Mouse (Mus musculus) liver, embryonic 15.5 days (tissue): ENCODE measurements around the gene Drd3. TPM values are rescaled to one million over a fixed set of nuclear protein-coding genes. Genes with fewer than 3 reads are reported as not detected.

Source experiments
- ATAC-seq: fragments of 200-750 bp; cut with Nextera tagmentation; 2 replicates; pipeline ENCODE4 v1.8.0; 2017; ENCODE audit warnings: moderate number of reproducible peaks, mild to moderate bottlenecking, moderate library complexity; ENCODE audit not compliant: insufficient read depth
- H3K27ac ChIP-seq: fragments of 300-500 bp; sonication (generic); replicated peaks from 2 replicates; pipeline ENCODE4 v1.5.1; 2015; ENCODE audit warnings: mild to moderate bottlenecking, inconsistent platforms
- H3K27me3 ChIP-seq: fragments of 300-500 bp; sonication (generic); 2 replicates; pipeline ENCODE4 v1.6.1; 2015; ENCODE audit warnings: mild to moderate bottlenecking, inconsistent platforms
- H3K36me3 ChIP-seq: fragments of 300-500 bp; sonication (generic); replicated peaks from 2 replicates; pipeline ENCODE4 v1.6.1; 2015; ENCODE audit warnings: moderate library complexity, mild to moderate bottlenecking, inconsistent platforms
- H3K4me1 ChIP-seq: fragments of 300-500 bp; sonication (generic); replicated peaks from 2 replicates; pipeline ENCODE4 v1.6.1; 2015; ENCODE audit warnings: inconsistent platforms
- H3K4me2 ChIP-seq: fragments of 300-500 bp; sonication (generic); 2 replicates; pipeline ENCODE4 v1.6.1; 2015; ENCODE audit warnings: moderate library complexity, mild to moderate bottlenecking, inconsistent platforms
- H3K4me3 ChIP-seq: fragments of 300-500 bp; sonication (generic); replicated peaks from 2 replicates; pipeline ENCODE4 v1.5.1; 2015; ENCODE audit warnings: mild to moderate bottlenecking, inconsistent platforms
- H3K9ac ChIP-seq: fragments of 300-500 bp; sonication (generic); 2 replicates; pipeline ENCODE4 v1.6.1; 2015; ENCODE audit warnings: moderate library complexity, mild to moderate bottlenecking, inconsistent platforms
- H3K9me3 ChIP-seq: fragments of 300-500 bp; sonication (generic); replicated peaks from 2 replicates; pipeline ENCODE4 v1.6.1; 2016; ENCODE audit warnings: inconsistent platforms
- WGBS: fragments of 180-500 bp; shearing (Covaris S2); methylation state at CpG from one replicate; pipeline ENCODE4 v1.1.7; 2015; ENCODE audit warnings: mixed read lengths; ENCODE audit not compliant: insufficient replicate concordance; 5-methylcytosine and 5-hydroxymethylcytosine counted together
- polyA plus RNA-seq: library from polyadenylated mRNA; unstranded; fragments of >200 nt; fragmentation: Nextera tagmentation; extraction: Ambion mirVana; gene quantifications from 2 replicates; pipeline ENCODE4 v1.2.1, GENCODE M21; 2015

Drd3 gene
- polyA plus RNA-seq, 1 experiment from 2014 or later = not detected

GRCm38 (mm10) chr16:43732900-43733299 lies 20.9 kb upstream of the Drd3 start:
- H3K36me3 ChIP-seq = no peaks in the 10 kb centered on the region
- no peaks in the 10 kb centered on the region for H3K4me1 ChIP-seq
- H3K4me3 ChIP-seq = no peak overlapping the region
- no peak overlapping the region for H3K9ac ChIP-seq
- 74% methylated on average over 5 of the region's 5 CpGs for WGBS
- ATAC-seq = no peak
- no peak overlapping the region for H3K27ac ChIP-seq
- H3K27me3 ChIP-seq = no peaks in the 10 kb centered on the region
- no peaks in the 10 kb centered on the region for H3K9me3 ChIP-seq
- H3K4me2 ChIP-seq = no peak overlapping the region

- no peak overlapping the region for H3K27ac ChIP-seq
- ATAC-seq = no peak
- H3K4me3 ChIP-seq = no peak overlapping the region
- 59% methylated on average over 4 of the region's 4 CpGs for WGBS
- H3K4me1 ChIP-seq = no peaks in the 10 kb centered on the region
- H3K9ac ChIP-seq = no peak overlapping the region
- no peaks in the 10 kb centered on the region for H3K9me3 ChIP-seq
- no peak overlapping the region for H3K4me2 ChIP-seq
- H3K36me3 ChIP-seq = no peaks in the 10 kb centered on the region
- H3K27me3 ChIP-seq = no peaks in the 10 kb centered on the region
These were observed 15.9 kb upstream of the Drd3 start for GRCm38 (mm10) chr16:43737933-43738332.

- Histone ChIP-seq H3K9ac (no peak overlapping the region), H3K4me1 (no peaks in the 10 kb centered on the region)
These were observed 12.9 kb upstream of the Drd3 start for GRCm38 (mm10) chr16:43740936-43741335.

GRCm38 (mm10) chr16:43748424-43748823 lies 5.4 kb upstream of the Drd3 start:
- ATAC-seq = no peak
- H3K27ac ChIP-seq = no peak overlapping the region
- H3K27me3 ChIP-seq = no peaks in the 10 kb centered on the region
- 58% methylated on average over 2 of the region's 2 CpGs for WGBS
- no peaks in the 10 kb centered on the region for H3K4me1 ChIP-seq
- H3K9ac ChIP-seq = no peak overlapping the region
- H3K4me2 ChIP-seq = no peak overlapping the region
- no peaks in the 10 kb centered on the region for H3K36me3 ChIP-seq
- H3K9me3 ChIP-seq = no peaks in the 10 kb centered on the region
- no peak overlapping the region for H3K4me3 ChIP-seq

More at GRCm38 (mm10) chr16:43740936-43741335, 12.9 kb upstream of the Drd3 start:
- 54% methylated on average over 2 of the region's 2 CpGs for WGBS
- Histone ChIP-seq H3K27me3 (no peaks in the 10 kb centered on the region), H3K27ac (no peak overlapping the region), H3K4me2 (no peak overlapping the region), H3K4me3 (no peak overlapping the region), H3K36me3 (no peaks in the 10 kb centered on the region), H3K9me3 (no peaks in the 10 kb centered on the region)
- no peak for ATAC-seq

GRCm38 (mm10) chr16:43752900-43753299 lies 926 bp upstream of the Drd3 start:
- Histone ChIP-seq H3K36me3 (no peaks in the 10 kb centered on the region), H3K27me3 (no peaks in the 10 kb centered on the region), H3K4me1 (no peaks in the 10 kb centered on the region), H3K4me3 (no peak overlapping the region), H3K9me3 (no peaks in the 10 kb centered on the region), H3K4me2 (no peak overlapping the region), H3K27ac (no peak overlapping the region), H3K9ac (no peak overlapping the region)
- no peak for ATAC-seq
- 61% methylated on average over 8 of the region's 8 CpGs for WGBS

GRCm38 (mm10) chr16:43772358-43772757 lies 18.5 kb downstream of the Drd3 start:
- 63% methylated on average over 3 of the region's 3 CpGs for WGBS
- no peaks in the 10 kb centered on the region for H3K4me1 ChIP-seq
- H3K36me3 ChIP-seq = no peaks in the 10 kb centered on the region
- no peak overlapping the region for H3K9ac ChIP-seq
- H3K4me2 ChIP-seq = no peak overlapping the region
- H3K27me3 ChIP-seq = no peaks in the 10 kb centered on the region
- no peak for ATAC-seq
- no peak overlapping the region for H3K27ac ChIP-seq
- no peaks in the 10 kb centered on the region for H3K9me3 ChIP-seq
- no peak overlapping the region for H3K4me3 ChIP-seq

GRCm38 (mm10) chr16:43772766-43773165 lies 18.9 kb downstream of the Drd3 start:
- ATAC-seq = no peak
- H3K36me3 ChIP-seq = no peaks in the 10 kb centered on the region
- no peaks in the 10 kb centered on the region for H3K27me3 ChIP-seq
- H3K9ac ChIP-seq = no peak overlapping the region
- 74% methylated on average over 1 of the region's 1 CpGs for WGBS
- no peaks in the 10 kb centered on the region for H3K9me3 ChIP-seq
- no peaks in the 10 kb centered on the region for H3K4me1 ChIP-seq
- H3K27ac ChIP-seq = no peak overlapping the region
- H3K4me3 ChIP-seq = no peak overlapping the region
- no peak overlapping the region for H3K4me2 ChIP-seq

- H3K4me2 ChIP-seq = no peak overlapping the region
- H3K4me1 ChIP-seq = no peaks in the 10 kb centered on the region
- no peaks in the 10 kb centered on the region for H3K36me3 ChIP-seq
- ATAC-seq = no peak
- no peaks in the 10 kb centered on the region for H3K27me3 ChIP-seq
- H3K9me3 ChIP-seq = no peaks in the 10 kb centered on the region
- no peak overlapping the region for H3K27ac ChIP-seq
- 66% methylated on average over 4 of the region's 4 CpGs for WGBS
- H3K9ac ChIP-seq = no peak overlapping the region
- no peak overlapping the region for H3K4me3 ChIP-seq
These were observed 19.7 kb downstream of the Drd3 start for GRCm38 (mm10) chr16:43773506-43773905.

- Histone ChIP-seq H3K4me3 (no peak overlapping the region), H3K9ac (no peak overlapping the region), H3K4me2 (no peak overlapping the region), H3K9me3 (no peaks in the 10 kb centered on the region), H3K27ac (no peak overlapping the region), H3K27me3 (no peaks in the 10 kb centered on the region), H3K4me1 (no peaks in the 10 kb centered on the region), H3K36me3 (no peaks in the 10 kb centered on the region)
- WGBS = 59% methylated on average over 3 of the region's 3 CpGs
- no peak for ATAC-seq
These were observed 23.1 kb downstream of the Drd3 start for GRCm38 (mm10) chr16:43776886-43777285.

- Histone ChIP-seq H3K4me1 (no peaks in the 10 kb centered on the region), H3K9ac (no peak overlapping the region), H3K4me2 (no peak overlapping the region), H3K9me3 (no peaks in the 10 kb centered on the region), H3K4me3 (no peak overlapping the region), H3K27ac (no peak overlapping the region), H3K27me3 (0 out of 2 replicates have a peak, but pooled peaks cover 2% of the 10 kb centered on the region), H3K36me3 (no peaks in the 10 kb centered on the region)
- WGBS = 42% methylated on average over 4 of the region's 4 CpGs
- ATAC-seq = no peak
These were observed 45.7 kb downstream of the Drd3 start for GRCm38 (mm10) chr16:43799541-43799940.

GRCm38 (mm10) chr16:43800119-43800721 lies 46.4 kb downstream of the Drd3 start:
- H3K9ac ChIP-seq = no peak overlapping the region
- no peaks in the 10 kb centered on the region for H3K9me3 ChIP-seq
- H3K4me1 ChIP-seq = no peaks in the 10 kb centered on the region
- no peak for ATAC-seq
- no peak overlapping the region for H3K4me3 ChIP-seq
- 31% methylated on average over 13 of the region's 13 CpGs for WGBS
- 0 out of 2 replicates have a peak, but pooled peaks cover 2% of the 10 kb centered on the region for H3K27me3 ChIP-seq
- no peak overlapping the region for H3K4me2 ChIP-seq
- no peak overlapping the region for H3K27ac ChIP-seq
- H3K36me3 ChIP-seq = no peaks in the 10 kb centered on the region

- Histone ChIP-seq H3K9ac (no peak overlapping the region), H3K4me1 (no peaks in the 10 kb centered on the region)
- ATAC-seq = no peak
These were observed 47.3 kb downstream of the Drd3 start for GRCm38 (mm10) chr16:43801137-43801536.

More at GRCm38 (mm10) chr16:43801137-43801536, 47.3 kb downstream of the Drd3 start:
- no peaks in the 10 kb centered on the region for H3K9me3 ChIP-seq
- H3K27ac ChIP-seq = no peak overlapping the region
- whole genome bisulfite sequencing = 61% methylated on average over 3 of the region's 3 CpGs
- H3K4me2 ChIP-seq = no peak overlapping the region
- no peak overlapping the region for H3K4me3 ChIP-seq
- no peaks in the 10 kb centered on the region for H3K36me3 ChIP-seq
- H3K27me3 ChIP-seq = 0 out of 2 replicates have a peak, but pooled peaks cover 2% of the 10 kb centered on the region
